Mouse (Mus musculus): ENCODE measurements at regions not wholly inside any gene's neighbourhood (a gene's known extent, or its start where the extent isn't known, plus 50 kb on each side); places are given as distances from the start of the nearest gene placed in this dataset.

DNA sequence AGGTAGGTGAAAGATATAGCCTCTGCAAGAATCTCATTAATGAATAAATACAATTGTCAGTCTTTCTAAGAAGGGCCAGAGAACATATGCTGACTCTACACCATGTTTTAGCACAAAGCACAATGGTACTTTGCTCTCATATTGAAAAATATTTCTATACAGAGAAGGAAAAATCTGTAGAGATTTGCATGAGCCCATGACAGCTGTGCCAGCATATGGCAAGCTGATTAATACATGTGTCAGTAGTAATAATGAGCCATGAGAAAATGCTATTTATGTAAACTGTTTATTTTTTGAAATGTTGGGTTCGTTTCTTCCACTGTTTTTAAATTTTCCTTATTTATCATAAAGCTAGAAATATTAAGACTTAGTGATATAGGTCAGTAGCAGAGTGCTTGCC is 604.5 kb upstream of the Rgs18 start:
- DNase-seq: no peak

DNA sequence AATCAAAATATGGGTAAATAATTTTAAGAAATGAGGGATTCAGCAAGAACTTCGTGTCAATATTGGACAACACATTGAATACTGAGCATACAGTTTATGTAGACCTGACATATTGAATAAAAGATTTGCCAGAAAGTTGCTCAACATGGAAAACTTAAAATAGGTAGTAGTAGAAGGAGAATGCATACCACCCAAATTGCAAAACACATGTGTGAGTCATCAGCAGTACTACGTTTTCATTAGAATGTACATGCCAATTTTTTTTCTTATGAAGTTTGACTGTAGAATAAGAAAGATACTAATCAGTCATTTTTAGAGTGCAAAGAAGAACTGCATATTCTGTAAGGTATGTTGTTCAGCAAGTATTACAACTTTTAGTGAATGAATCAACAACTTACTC is 601.8 kb upstream of the Rgs18 start:
- no peak for DNase-seq

DNA sequence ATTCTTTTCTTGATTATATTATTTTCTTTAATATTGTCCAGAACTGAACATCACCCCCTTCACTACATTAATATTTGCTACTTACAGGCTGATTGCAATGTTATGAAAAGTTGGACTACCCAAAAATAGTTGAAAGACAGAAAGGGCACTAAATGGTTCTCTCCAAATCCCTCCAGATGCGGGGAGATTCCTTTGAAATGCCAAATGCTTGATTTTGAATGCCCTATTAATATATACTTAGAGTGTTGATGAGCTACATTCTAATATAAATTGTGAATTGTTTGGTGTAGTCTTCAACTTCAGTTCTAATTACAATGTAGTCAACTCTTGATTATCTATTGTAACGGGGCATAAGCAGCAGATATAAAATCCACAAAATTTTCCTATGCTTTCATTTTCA is 600.8 kb upstream of the Rgs18 start:
- no peak for DNase-seq

- DNase-seq: no peak
These were observed 588.6 kb upstream of the Rgs18 start for GRCm38 (mm10) chr1:145363796-145364195.

- peak; percentile 23 for DNase-seq
These were observed 569.6 kb upstream of the Rgs18 start for GRCm38 (mm10) chr1:145344821-145345220.

- no peak for DNase-seq
These were observed 569.1 kb upstream of the Rgs18 start for GRCm38 (mm10) chr1:145344356-145344755.

GRCm38 (mm10) chr1:145336879-145337278 is 561.6 kb upstream of the Rgs18 start:
- no peak for DNase-seq

DNA sequence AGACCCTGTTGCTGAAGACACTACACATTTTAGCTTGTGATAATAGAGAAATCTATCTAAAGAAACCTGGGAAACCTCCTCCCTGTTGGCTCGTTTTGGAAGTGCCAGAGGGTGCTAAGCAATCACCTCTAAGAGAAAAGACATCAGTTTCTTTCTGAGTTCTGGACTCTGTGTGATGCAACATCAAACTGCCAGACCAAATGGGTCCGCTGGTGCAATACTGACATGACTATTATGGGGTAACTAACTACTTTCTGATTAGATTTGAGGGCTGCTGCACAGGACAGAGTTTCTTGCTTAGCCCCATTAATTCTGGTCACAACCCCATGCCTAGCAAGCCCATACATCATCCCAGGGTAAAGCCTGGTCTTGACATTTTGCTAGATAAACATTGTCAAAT is 517.7 kb upstream of the Rgs18 start:
- no peak for DNase-seq
